Mouse (Mus musculus): ENCODE results near the gene Ulk2.
"Not testable (repeated sequence)": the region's sequence is repeated elsewhere in the genome, so short reads cannot be mapped to it uniquely, and the experiment has no call there.

Ulk2 gene

GRCm38 (mm10) chr11:61854988-61855411 is at the start of gene Ulk2:
TSS of gene Ulk2 (minus strand) at chr11:61855073.
- in situ Hi-C loops (cut with MboI; ENCODE audit: unreplicated experiment in 2 of 2), result no loop called here

- in situ Hi-C loops (cut with MboI; ENCODE audit: unreplicated experiment in 2 of 2), result no loop called here
Measured at GRCm38 (mm10) chr11:61882183-61882582, 27.3 kb upstream of the Ulk2 start.

- in situ Hi-C loops (cut with MboI; ENCODE audit: unreplicated experiment in 2 of 2), result no loop called here
Measured at GRCm38 (mm10) chr11:61879921-61880320, 25.0 kb upstream of the Ulk2 start.

DNA sequence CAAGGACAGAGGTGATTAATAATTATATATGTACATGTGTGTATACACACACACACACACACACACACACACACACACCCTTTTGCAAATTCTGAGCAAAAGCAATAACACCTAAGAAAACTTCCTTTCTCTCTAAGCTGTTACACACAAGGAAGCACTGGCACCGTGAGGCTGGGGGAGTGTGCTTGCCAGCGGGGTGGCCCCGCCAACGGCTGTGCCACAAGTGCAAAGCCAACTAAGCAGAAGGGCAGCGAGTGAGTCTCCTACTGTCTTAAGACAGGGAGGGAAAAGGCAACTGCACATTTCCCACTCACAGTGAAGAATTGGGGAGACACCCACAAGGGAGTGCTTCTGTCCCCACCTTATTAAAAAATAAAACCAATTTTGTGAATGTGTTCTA is 17.0 kb upstream of the Ulk2 start:
- in situ Hi-C loops (cut with MboI; ENCODE audit: unreplicated experiment in 2 of 2), result no loop called here

- in situ Hi-C loops (cut with MboI; ENCODE audit: unreplicated experiment in 2 of 2), result no loop called here
Measured at GRCm38 (mm10) chr11:61866856-61867255, 12.0 kb upstream of the Ulk2 start.

- in situ Hi-C loops (cut with MboI; ENCODE audit: unreplicated experiment in 2 of 2), result no loop called here
Measured at GRCm38 (mm10) chr11:61861781-61862547, 7.1 kb upstream of the Ulk2 start.

DNA sequence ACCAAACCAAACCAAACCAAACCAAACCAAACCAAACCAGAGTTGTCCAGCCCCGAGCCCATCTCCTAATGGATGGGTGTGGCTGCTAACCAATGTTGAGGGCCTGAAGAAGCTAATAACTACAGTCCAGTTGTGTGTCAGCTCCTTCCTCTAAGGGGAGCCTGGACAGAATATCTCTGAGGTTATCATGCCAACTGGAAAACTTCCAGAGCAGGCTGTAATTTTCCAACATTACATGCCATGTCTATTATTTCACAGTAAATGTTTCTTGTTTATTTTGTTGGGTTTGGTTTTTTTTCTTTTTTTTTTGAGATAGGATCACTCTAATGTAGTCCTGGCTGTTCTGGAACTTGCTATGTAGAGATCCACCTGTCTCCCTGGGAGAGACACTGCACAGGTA is 4.4 kb upstream of the Ulk2 start:
- in situ Hi-C loops (cut with MboI; ENCODE audit: unreplicated experiment in 2 of 2), result no loop called here

- in situ Hi-C loops (cut with MboI; ENCODE audit: unreplicated experiment in 2 of 2), result no loop called here
Measured at GRCm38 (mm10) chr11:61855539-61855938, 666 bp upstream of the Ulk2 start.

DNA sequence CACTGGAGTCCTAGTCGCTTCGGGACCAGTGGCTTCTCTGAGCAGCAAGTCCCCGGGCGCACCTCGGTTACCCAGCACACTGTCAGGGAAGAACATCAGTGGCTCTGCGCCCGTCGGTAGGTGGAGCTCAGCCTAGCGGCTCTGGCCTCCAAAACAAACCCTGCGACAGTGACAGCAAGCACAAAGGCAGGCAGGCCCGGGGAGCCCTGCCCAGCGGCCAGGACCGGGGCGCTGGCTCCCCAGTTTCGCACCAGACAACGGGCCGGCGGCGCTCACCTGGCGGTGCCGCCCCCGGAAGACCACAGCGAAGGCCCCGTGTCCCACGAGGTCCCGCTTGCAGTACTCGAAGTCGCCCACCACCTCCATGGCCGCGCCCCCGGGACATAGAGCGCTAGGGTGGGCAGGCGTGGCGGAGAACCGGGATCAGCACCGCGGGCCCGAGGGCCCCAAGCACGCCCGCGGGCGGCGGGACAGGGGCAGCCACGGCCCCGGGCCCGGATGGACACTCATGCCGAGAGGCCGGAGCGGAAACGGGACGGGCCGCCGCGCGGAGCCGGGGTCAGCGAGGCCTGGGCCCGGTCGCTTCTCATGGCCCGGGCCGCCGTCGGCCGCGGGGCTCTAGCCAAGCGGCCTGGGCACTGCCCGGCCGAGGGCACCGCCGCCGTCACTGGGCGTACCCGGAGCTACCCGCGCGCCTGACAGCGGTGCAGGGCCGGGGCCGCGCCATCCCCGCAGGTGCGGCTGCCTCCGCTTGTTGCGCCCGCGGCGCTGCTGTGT is 474 bp downstream of the Ulk2 start:
- in situ Hi-C loops (cut with MboI; ENCODE audit: unreplicated experiment in 2 of 2), result no loop called here

DNA sequence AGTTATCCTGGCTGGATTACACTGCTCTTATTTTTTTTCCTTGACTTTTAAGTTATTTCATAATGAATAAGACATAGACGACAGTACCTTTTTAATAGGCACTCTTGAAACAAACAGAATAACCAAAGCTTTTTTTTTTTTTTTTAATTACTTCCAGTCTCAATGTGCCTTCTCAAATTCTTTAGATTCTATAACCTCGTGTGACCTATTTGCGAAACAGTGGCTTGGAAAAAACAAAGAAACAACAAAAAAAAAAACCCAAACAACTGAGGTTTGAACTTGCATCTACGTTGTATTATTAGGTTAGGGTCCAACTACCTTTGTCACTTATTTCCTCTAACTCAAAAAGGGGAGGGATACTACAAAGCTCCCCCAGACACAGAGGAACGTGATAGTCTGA is 1.2 kb downstream of the Ulk2 start:
- in situ Hi-C loops (cut with MboI; ENCODE audit: unreplicated experiment in 2 of 2), result no loop called here

- in situ Hi-C loops (cut with MboI; ENCODE audit: unreplicated experiment in 2 of 2), result no loop called here
Measured at GRCm38 (mm10) chr11:61852916-61853315, 2.0 kb downstream of the Ulk2 start.

- in situ Hi-C loops (cut with MboI; ENCODE audit: unreplicated experiment in 2 of 2), result no loop called here
Measured at GRCm38 (mm10) chr11:61851195-61851594, 3.7 kb downstream of the Ulk2 start.

GRCm38 (mm10) chr11:61840663-61841062 is 14.2 kb downstream of the Ulk2 start:
- in situ Hi-C loops (cut with MboI; ENCODE audit: unreplicated experiment in 2 of 2), result not testable (repeated sequence)

- in situ Hi-C loops (cut with MboI; ENCODE audit: unreplicated experiment in 2 of 2), result no loop called here
Measured at GRCm38 (mm10) chr11:61839940-61840339, 14.9 kb downstream of the Ulk2 start.

GRCm38 (mm10) chr11:61839182-61839581 is 15.7 kb downstream of the Ulk2 start:
- in situ Hi-C loops (cut with MboI; ENCODE audit: unreplicated experiment in 2 of 2), result no loop called here

GRCm38 (mm10) chr11:61809793-61810192 is 45.1 kb downstream of the Ulk2 start:
- in situ Hi-C loops (cut with MboI; ENCODE audit: unreplicated experiment in 2 of 2), result no loop called here

DNA sequence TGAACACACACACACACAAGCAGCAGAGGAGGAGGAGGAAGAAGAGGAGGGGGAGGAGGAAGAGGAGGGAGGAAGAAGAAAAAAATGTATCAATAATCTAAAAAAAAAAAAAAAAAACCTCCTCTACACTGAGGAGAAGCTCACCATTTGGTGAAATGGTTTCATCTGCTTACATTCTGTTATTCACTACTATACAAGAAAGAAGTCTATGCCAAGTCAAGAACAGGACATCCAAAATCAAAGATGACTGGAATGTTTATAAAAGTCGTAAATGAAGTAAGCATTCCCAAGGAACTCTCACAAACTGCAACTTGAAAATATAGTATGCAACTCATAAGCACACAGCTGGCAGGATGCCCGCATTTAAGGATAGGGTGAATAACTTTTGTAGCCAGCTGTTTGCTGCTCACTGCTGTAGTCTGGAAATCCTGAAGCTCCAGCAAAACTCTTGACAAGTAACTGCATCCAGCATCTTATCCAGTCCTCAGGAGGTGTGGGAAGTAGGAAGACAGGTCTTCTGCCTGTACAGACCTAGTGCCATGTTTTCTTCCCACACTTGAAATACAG is 46.2 kb downstream of the Ulk2 start:
- in situ Hi-C loops (cut with MboI; ENCODE audit: unreplicated experiment in 2 of 2), result no loop called here

DNA sequence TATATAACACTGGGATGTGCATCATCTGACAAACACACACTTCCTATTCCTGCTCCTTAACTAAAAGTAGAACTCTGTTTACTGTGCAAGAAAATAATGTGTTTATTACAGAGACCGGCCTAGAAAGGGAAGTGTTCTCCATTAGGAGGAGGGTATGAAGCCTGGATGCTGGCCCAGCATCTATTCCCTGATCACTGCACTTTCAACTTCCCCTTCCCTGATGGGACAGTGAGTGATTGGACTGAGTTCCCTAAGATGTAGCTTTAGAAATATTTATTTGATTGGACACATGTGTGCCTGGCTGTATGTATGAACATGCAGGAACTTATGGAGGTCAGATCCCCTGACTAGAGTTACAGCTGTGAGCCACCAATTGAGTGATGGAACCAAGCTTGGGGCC is 61.4 kb downstream of the Ulk2 start:
- in situ Hi-C loops (cut with MboI; ENCODE audit: unreplicated experiment in 2 of 2), result loop anchor here in 1 of 2 experiments (25.0 kb wide), 1 partner anchor 544 kb away; no protein-coding TSS in a partner anchor

- in situ Hi-C loops (cut with MboI; ENCODE audit: unreplicated experiment in 2 of 2), result loop anchor here in 1 of 2 experiments (25.0 kb wide), 1 partner anchor 549 kb away; no protein-coding TSS in a partner anchor
Measured at GRCm38 (mm10) chr11:61788550-61788949, 66.3 kb downstream of the Ulk2 start.

- in situ Hi-C loops (cut with MboI; ENCODE audit: unreplicated experiment in 2 of 2), result loop anchor here in 1 of 2 experiments (25.0 kb wide), 1 partner anchor 555 kb away; no protein-coding TSS in a partner anchor
Measured at GRCm38 (mm10) chr11:61782526-61782925, 72.3 kb downstream of the Ulk2 start.

DNA sequence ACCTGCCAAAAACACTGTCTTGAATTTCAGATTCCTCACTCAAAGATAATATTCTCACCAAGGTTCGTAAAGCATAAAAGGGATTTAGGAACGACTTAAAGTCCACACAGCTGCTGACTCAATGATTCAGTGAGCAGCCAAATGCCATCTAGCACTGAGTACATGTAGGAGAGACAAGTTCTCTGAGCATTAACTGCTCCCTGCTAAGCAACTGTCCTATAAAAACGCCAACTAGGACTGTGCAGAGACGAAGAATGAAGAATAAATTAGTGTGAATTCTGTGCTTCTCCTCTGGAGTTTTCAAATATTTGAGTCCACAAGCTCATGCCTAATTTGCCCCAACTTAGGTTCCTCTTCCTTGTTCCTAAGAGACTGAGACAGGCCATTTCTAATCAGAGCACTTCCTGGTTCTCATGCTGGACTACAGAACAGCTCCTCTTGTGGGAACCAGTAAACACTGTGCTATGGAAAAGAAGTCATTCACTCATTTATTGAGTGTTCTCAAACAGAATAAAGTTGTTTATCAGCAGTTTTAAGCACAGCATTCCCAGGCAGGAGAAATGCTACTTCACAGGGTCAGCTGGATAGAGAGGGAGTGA is 80.2 kb downstream of the Ulk2 start:
- in situ Hi-C loops (cut with MboI; ENCODE audit: unreplicated experiment in 2 of 2), result loop anchor here (25.0 kb wide), 2 partner anchors 563 to 1962 kb away; partner anchors contain the start of gene Flcn (in 1 of the 2)
